Mouse (Mus musculus) cerebellum, adult (tissue): ENCODE measurements at regions not wholly inside any gene's neighbourhood (a gene's known extent, or its start where the extent isn't known, plus 50 kb on each side); places are given as distances from the start of the nearest gene placed in this dataset.

ENCODE experiments used
- ATAC-seq: cut with Nextera tagmentation; 2 replicates; pipeline ENCODE4 v1.9.2; 2017; ENCODE audit warnings: mild to moderate bottlenecking, moderate library complexity, mixed read lengths; ENCODE audit not compliant: insufficient number of reproducible peaks, low FRiP score, low TSS enrichment

DNA sequence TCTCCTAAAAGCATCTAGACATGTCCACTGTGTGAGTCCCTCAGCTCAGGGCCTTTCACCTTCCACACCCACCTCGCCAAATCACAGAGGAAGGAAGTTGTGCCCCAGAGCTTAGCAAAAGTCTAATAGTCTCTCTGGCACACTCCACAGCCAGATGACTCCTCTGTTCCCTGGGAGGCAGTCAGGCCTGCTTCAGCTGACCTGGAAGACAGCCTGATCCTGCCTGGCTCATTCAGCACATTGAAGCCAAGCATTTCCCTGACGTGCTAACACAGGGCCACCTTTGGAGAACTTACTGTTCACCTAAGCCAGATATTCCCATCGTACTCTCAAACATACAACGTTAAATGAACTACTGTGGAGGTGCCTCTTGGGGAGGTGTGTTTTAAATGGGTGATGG, 87.2 kb upstream of the Nphp3 start:
- ATAC-seq = 0 out of 2 replicates have a peak, but pooled peaks have one; percentile 40

DNA sequence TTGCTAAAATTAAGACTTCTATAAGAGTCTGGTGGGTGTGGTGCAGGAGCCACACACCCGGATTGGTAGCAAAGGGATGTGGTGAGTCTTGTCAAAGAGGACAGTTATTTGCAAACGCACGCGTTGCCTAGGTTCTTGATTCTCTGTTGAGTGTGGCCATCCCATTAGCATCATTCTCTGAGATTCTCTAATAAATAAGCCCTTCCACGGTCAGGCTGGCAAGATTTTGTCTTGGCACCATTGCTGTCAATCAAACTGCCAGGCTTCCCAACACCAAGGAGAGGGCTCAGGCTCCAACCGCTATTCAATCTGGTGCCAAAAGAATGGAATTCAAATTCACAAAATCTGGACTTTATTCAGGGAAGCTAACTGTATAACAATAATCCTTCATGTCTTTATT, 84.6 kb upstream of the Nphp3 start:
- ATAC-seq = no peak

DNA sequence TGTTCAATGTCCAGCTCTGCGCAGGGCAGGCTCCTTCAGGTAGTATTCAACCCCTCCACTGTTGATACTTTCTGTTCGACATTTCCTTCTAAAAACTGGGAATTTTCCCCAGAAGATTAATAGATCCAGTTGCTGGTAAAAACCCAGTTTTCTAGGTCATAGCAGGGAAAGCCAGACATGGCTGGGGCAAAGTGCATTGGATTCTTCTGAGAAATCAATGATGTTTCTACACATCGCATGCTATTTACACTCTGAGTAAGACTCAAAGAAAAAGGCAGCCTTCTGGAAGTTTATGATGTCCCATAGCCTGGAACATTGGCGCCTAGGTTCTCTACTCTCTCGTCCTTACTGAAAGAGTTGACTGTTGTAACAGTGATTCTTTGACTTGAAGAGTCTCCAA, 80.0 kb upstream of the Nphp3 start:
- ATAC-seq = no peak

DNA sequence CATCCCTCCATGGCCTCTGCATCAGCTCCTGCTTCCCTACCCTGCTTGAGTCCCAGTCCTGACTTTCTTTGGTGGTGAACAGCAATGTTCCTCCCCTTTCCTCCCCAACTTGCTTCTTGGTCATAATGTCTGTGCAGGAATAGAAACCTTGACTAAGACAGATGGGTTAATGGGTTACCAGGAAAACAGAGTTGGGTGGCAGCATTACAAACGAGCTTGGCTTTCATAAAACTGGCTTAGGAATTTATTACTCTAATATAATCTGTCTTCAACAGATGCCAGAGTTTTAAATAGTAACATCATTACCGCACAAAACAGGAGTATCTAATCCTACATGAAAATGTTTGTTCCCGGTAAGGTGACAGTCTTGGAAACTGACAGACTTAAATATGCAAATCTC, 77.7 kb upstream of the Nphp3 start:
- ATAC-seq = no peak

DNA sequence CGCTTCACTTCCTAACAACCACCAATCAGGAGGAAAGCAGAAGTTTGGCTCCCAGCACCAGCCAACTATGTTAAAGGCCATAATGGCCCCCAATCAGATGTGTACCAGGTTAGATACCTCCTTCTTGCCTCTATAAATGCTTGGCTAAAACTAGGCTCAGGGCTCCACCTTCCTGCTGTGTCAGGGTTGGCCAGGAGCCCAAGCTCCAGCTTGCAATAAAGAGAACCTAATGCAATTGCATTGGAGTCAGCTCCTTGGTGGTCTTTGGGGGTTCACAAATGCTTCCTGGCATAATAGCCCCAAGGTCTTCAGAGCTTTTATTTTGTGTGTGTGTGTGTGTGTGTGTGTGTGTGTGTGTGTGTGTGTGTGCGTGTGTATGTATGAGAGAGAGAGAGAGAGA, 76.9 kb upstream of the Nphp3 start:
- ATAC-seq = no peak

GRCm38 (mm10) chr9:103928744-103929527, 73.4 kb upstream of the Nphp3 start:
- ATAC-seq = no peak

GRCm38 (mm10) chr9:103938070-103938469, 64.3 kb upstream of the Nphp3 start:
- no peak for ATAC-seq

DNA sequence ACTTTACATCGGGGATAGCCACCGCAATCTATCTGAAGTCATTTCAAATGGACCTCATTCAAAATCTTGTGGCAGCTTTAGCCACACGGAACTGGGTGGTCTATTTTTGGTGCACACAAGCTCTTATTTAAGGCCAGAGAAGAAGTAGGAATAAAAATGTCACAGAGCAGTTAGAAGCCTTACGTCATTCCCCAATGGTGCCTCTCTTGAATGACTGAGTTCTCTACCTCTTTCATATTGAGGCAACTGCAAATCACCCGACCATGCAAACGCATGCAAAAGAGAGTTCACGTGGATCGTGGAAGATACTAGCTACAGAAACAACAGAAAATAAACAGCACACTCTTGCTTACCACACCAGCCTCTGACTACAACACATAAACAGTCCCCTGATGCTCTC, 62.3 kb upstream of the Nphp3 start:
- ATAC-seq = no peak

GRCm38 (mm10) chr9:103940506-103940905, 61.8 kb upstream of the Nphp3 start:
- no peak for ATAC-seq

GRCm38 (mm10) chr9:103941176-103941900, 61.0 kb upstream of the Nphp3 start:
- ATAC-seq = no peak

DNA sequence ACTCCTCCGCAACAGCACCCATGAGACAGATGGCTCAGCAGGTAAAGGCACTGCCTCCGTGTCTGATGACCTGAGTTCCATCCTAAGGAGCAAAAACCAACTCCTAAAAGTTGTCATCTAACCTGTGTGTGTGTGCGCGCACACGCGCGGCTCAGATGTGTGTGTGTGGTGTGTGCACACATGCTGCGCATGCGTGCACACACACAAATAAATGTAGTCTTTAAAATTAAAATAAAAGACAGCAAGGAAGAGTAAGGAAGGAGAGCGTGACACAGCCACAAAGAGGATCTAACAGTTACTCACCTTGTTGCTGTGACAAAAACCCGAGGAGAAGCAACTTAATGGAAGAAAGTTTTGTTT, 60.5 kb upstream of the Nphp3 start:
- ATAC-seq = no peak

DNA sequence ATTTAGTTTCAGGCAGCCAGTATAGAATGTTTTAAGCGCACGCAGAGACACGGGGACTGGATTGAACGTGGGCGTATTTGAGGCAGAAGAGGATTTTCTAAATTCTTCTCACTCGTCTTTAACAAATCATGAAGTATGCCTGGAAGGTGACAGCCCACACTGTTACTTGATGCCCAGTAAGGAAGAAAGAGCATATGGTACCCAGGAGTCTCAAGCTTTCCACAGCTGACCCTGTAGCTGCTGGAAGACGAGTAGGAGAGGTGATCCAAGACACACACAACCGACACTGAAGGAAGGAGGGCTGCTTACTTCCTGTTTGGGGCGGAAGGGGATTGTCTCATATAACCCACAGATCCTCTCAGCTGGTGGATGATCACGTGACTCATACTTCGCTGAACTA, 56.9 kb upstream of the Nphp3 start:
- ATAC-seq = no peak

DNA sequence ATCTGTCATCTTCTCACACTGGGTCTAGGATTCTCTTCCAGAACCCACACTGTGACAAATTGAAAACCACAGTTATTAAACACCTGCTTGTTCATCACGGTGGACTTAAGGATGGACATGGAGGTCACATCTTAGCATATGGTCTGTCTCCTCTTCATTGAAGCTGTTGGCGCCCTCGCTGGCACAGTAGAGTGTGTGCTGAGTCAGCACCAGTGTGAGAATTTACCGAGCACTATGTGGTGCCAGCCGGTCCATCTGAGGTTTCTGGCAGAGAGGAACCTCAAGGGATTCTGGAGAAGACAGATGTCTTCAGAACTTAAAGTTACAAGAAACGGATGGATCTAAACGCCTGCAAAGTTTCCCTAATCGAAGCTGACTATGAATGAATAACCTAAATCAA, 50.5 kb upstream of the Nphp3 start:
- ATAC-seq = no peak
